25 mouse cellular contexts compared by ENCODE assay signal in the genomic region with DNA sequence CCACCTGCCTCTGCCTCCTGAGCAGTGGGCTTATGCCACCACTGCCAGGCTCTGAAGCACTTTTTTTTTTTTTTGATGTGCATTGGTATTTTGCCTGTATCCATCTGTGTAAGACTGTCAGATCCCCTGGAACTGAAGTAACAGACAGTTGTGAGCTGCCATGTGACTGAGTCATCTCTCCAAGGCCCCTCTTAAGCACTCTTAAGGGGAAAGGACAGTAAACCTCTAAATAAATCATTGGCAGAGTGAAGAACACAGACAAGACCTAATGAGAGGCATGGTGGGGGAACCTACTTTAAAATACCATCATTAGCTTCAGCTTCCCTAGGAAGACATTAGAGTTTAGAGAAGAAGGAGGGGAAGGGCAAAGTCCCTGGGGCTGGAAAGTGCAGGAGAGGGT. TPM values are rescaled to one million over a fixed set of nuclear protein-coding genes. Genes with fewer than 3 reads are reported as not detected.
"Had no signal": no experiment of that assay in that cellular context is flagged by ENCODE, and none has a peak within 500 bp of the region (broad histone marks: within the 10 kb centered on the region; RNA-seq: fewer than 3 reads in every experiment).

No protein-coding gene starts in this region.

- H3K27ac ChIP-seq: midbrain, embryonic 10.5 days; midbrain, embryonic 13.5 days; midbrain, embryonic 15.5 days; neural tube, embryonic 13.5 days; neural tube, embryonic 15.5 days had no signal

- H3K9ac ChIP-seq: lung, embryonic 14.5 days; midbrain, embryonic 13.5 days; midbrain, embryonic 15.5 days; neural tube, embryonic 13.5 days; neural tube, embryonic 15.5 days had no signal

- H3K4me1 ChIP-seq: midbrain, embryonic 13.5 days; midbrain, embryonic 15.5 days; neural tube, embryonic 13.5 days; neural tube, embryonic 15.5 days had no signal

- H3K4me3 ChIP-seq: midbrain, embryonic 10.5 days; midbrain, embryonic 13.5 days; midbrain, embryonic 15.5 days; myocyte; neural tube, embryonic 13.5 days; neural tube, embryonic 15.5 days had no signal

- ATAC-seq: midbrain, embryonic 13.5 days; midbrain, embryonic 15.5 days had no signal

- H3K9me3 ChIP-seq: midbrain, embryonic 10.5 days; midbrain, embryonic 13.5 days; midbrain, embryonic 15.5 days; neural tube, embryonic 13.5 days; neural tube, embryonic 15.5 days had no signal

- H3K36me3 ChIP-seq: midbrain, embryonic 10.5 days; midbrain, embryonic 13.5 days; midbrain, embryonic 15.5 days; neural tube, embryonic 13.5 days; neural tube, embryonic 15.5 days had no signal

- H3K4me2 ChIP-seq: lung, embryonic 14.5 days; midbrain, embryonic 13.5 days; midbrain, embryonic 15.5 days; neural tube, embryonic 13.5 days; neural tube, embryonic 15.5 days had no signal

- DNase-seq: lung, adult 18-20 months; lung, embryonic 14.5 days; lung, postnatal 10 days; lung, postnatal 4 days; retina, postnatal 1 day; right cerebral cortex, adult 18-20 months; right cerebral cortex, postnatal 25 days; right cerebral cortex, postnatal 4 days; spleen, adult 18-20 months; thymus, adult 18-20 months; thymus, postnatal 14 days; thymus, postnatal 36 days had no signal

RNA-seq across cellular contexts. Expression of a gene that starts 12.9 kb away (rescaled TPM):
- total RNA-seq: megakaryocyte, adult 5-6 weeks; megakaryocyte-erythroid progenitor cell, adult 5-6 weeks had no signal
- polyA plus RNA-seq: liver, embryonic 16.5 days; lung, embryonic 16.5 days; neural tube, embryonic 11.5 days; small intestine, adult 2 months; stomach, embryonic 14.5 days had no signal
